Mouse (Mus musculus): ENCODE data around the gene Mcat. TPM values are rescaled to one million over a fixed set of nuclear protein-coding genes. Genes with fewer than 3 reads are reported as not detected.

The Mcat gene
- polyA plus RNA-seq, 1 experiment: 49.8 TPM

DNA sequence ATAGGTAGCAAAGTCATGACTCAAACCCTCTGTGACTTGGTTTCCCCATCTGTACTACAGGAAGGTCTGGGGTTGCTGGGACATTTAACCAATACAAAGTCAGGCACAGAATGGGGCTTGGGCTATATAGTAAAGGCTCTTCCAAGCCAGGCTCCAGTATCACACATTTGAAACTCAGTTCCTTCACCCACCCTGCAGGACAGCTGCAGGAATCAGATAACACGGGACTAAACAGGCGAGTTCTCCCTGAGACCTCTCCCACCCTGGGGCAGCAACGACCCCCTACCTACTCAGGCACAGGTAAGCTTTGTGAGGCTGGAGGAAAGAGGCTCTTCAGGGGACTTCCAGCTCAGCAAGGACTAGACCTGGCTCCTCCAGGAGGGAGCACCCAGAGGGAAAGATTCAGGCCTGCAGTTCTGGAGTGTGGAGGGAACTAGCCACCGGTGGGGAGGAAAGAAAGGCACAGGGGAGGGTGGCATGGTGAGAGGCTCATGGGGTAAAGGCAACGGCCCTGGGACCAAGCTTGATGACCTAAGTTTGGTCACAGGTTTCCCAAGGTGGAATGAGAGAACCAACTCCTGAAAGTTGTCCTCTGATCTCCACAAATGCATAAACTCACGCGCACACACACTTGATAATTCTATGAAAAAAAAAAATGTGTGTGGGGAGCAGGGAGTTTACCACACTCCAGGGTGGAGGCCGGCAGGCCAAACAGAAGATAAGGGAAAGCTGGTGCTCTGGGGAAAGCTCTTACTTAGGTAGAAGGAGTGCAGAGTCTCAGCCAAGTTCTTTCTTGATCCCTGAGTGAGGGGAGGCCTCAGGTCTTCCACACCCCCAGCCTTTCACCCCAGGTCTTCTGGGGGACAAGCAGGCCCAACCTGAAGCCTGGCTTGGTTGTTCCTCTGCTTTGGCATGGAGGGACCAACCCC is 28.9 kb upstream of the Mcat start:
- no peaks in the 10 kb centered on the region for H3K36me3 ChIP-seq (ENCODE audit: control insufficient read depth, insufficient read depth, low read length)
- H3K4me3 ChIP-seq (ENCODE audit: control insufficient read depth, low read depth, low read length): no peak overlapping the region
- H3K4me1 ChIP-seq (ENCODE audit: control insufficient read depth, insufficient read depth, low read length): peaks cover 9% of the 10 kb centered on the region
- H3K27me3 ChIP-seq (ENCODE audit: control insufficient read depth, insufficient read depth, low read length): no peaks in the 10 kb centered on the region
- no peak for TF ChIP-seq CTCF (IDR thresholded peaks at IDR 0.05; ENCODE audit: control insufficient read depth, insufficient read depth, insufficient replicate concordance, low read depth, low read length)
- no peak for TF ChIP-seq POLR2A (IDR thresholded peaks at IDR 0.05; ENCODE audit: control insufficient read depth, low read depth, low read length)
- H3K27ac ChIP-seq (ENCODE audit: control insufficient read depth, insufficient read depth, low read depth, low read length): no peak overlapping the region

DNA sequence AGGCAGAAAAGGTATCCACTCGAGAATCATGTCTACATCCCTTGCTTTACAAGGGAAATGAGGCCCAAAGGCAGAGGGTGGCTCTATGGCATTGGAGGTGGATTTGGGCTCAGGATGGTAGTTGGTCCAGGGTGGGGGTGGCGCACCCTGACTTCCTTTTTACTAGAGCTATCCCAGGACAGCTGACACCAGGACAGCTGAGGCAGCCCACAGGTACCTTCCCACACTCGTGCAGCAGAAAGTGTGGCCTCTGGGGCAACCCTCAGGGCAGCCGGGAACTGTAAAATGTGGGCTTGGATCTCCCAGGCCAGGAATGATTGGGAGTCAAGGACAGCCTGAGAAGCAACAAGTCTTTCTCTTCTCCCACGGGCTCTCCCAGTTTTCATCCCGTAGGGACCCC is 28.2 kb upstream of the Mcat start:
- TF ChIP-seq CTCF (IDR thresholded peaks at IDR 0.05; ENCODE audit: control insufficient read depth, insufficient read depth, insufficient replicate concordance, low read depth, low read length): no peak
- TF ChIP-seq POLR2A (IDR thresholded peaks at IDR 0.05; ENCODE audit: control insufficient read depth, low read depth, low read length): no peak
- Histone ChIP-seq H3K4me3 (ENCODE audit: control insufficient read depth, low read depth, low read length) (no peak overlapping the region), H3K27ac (ENCODE audit: control insufficient read depth, insufficient read depth, low read depth, low read length) (no peak overlapping the region), H3K4me1 (ENCODE audit: control insufficient read depth, insufficient read depth, low read length) (peaks cover 9% of the 10 kb centered on the region), H3K36me3 (ENCODE audit: control insufficient read depth, insufficient read depth, low read length) (no peaks in the 10 kb centered on the region), H3K27me3 (ENCODE audit: control insufficient read depth, insufficient read depth, low read length) (no peaks in the 10 kb centered on the region)

DNA sequence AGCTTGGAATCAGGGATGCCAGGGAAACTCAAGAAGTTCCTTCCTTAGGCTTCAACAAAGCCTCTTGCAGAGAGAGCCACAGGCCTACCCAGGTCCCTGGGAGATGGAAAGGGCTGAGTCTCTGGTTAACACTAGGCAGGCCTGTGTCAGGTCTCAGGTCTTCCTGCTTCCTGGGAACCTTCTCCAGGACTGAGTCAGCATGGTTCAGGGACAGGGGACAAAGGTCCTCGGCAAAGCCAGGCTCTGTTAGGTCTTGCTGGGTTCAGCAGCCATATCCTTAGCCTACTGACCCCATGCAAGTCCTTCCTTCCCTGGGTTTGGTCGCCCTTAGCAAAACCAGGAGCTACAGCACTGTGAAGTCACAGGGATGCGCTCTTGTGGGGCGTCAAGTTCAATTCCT is 27.3 kb upstream of the Mcat start:
- H3K4me3 ChIP-seq (ENCODE audit: control insufficient read depth, low read depth, low read length): no peak overlapping the region
- TF ChIP-seq POLR2A (IDR thresholded peaks at IDR 0.05; ENCODE audit: control insufficient read depth, low read depth, low read length): no peak
- TF ChIP-seq CTCF (IDR thresholded peaks at IDR 0.05; ENCODE audit: control insufficient read depth, insufficient read depth, insufficient replicate concordance, low read depth, low read length): no peak
- no peak overlapping the region for H3K27ac ChIP-seq (ENCODE audit: control insufficient read depth, insufficient read depth, low read depth, low read length)
- H3K27me3 ChIP-seq (ENCODE audit: control insufficient read depth, insufficient read depth, low read length): no peaks in the 10 kb centered on the region
- peaks cover 9% of the 10 kb centered on the region for H3K4me1 ChIP-seq (ENCODE audit: control insufficient read depth, insufficient read depth, low read length)
- no peaks in the 10 kb centered on the region for H3K36me3 ChIP-seq (ENCODE audit: control insufficient read depth, insufficient read depth, low read length)

DNA sequence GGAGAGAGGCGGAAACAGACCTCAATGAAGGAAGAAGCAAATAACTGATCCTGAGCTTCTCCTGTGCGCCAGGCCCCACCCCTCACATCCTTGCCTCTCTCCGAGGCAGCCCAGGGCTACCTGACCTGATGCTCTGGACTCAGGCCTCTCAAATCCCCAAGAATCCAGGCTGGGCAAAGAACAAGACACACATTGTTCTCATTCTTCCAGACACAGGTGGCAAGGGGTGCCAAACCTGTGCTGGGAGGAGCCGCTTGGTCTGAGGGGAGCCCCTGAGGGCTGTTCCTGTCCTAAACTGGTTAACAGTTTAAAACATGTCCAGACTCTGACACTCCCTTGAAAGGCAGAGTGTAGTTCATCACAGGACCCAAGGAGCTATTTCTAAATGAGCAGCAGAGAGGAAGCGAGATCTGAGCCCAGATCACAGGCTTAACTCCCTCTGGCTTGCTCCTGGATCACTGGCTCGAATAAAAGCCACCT is 21.2 kb upstream of the Mcat start:
- Histone ChIP-seq H3K4me3 (ENCODE audit: control insufficient read depth, low read depth, low read length) (no peak overlapping the region), H3K27me3 (ENCODE audit: control insufficient read depth, insufficient read depth, low read length) (no peaks in the 10 kb centered on the region), H3K27ac (ENCODE audit: control insufficient read depth, insufficient read depth, low read depth, low read length) (no peak overlapping the region), H3K36me3 (ENCODE audit: control insufficient read depth, insufficient read depth, low read length) (no peaks in the 10 kb centered on the region), H3K4me1 (ENCODE audit: control insufficient read depth, insufficient read depth, low read length) (no peaks in the 10 kb centered on the region)
- no peak for TF ChIP-seq CTCF (IDR thresholded peaks at IDR 0.05; ENCODE audit: control insufficient read depth, insufficient read depth, insufficient replicate concordance, low read depth, low read length)
- TF ChIP-seq POLR2A (IDR thresholded peaks at IDR 0.05; ENCODE audit: control insufficient read depth, low read depth, low read length): no peak

DNA sequence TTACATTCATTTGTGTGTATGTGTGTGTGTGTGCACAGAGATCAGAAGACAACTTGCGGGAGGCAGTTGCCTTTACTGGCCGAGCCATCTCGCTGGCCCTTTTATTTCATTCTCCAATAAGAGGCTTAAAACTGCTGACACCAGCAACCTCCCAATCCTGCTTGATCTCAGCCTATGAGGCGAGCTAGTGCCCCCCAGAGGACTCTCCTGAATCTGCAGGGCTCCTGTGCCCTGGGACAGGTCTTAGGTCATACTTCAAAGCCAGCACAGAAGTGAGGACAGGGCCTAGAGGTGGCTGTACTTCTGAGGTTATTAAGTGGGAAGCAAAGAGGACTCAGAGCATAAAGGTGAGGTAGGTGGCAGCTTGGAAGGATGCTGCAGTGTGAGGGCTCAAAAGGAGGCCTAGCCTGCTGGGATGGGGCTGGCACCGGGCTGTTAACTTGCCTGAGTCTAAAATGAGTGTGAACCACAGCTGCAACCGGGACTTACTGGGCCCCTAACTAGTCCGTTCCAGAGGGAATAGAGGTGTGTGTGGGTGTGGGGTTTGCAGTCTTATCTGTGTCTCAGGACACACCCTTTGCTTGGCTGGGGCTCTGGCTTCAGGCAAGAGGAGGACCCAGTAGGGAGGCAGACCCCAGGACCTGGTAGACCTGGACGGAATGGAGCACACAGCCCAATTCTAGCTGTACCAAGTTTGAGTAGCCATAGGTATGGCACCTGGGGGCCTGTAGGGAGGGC is 20.0 kb upstream of the Mcat start:
- no peaks in the 10 kb centered on the region for H3K36me3 ChIP-seq (ENCODE audit: control insufficient read depth, insufficient read depth, low read length)
- H3K4me1 ChIP-seq (ENCODE audit: control insufficient read depth, insufficient read depth, low read length): no peaks in the 10 kb centered on the region; the same call in 1 of the 2 replicates
- TF ChIP-seq CTCF (IDR thresholded peaks at IDR 0.05; ENCODE audit: control insufficient read depth, insufficient read depth, insufficient replicate concordance, low read depth, low read length) (peak; percentile 48; the same call in 1 of the 2 replicates), POLR2A (IDR thresholded peaks at IDR 0.05; ENCODE audit: control insufficient read depth, low read depth, low read length) (no peak)
- H3K4me3 ChIP-seq (ENCODE audit: control insufficient read depth, low read depth, low read length): no peak overlapping the region
- H3K27me3 ChIP-seq (ENCODE audit: control insufficient read depth, insufficient read depth, low read length): no peaks in the 10 kb centered on the region
- H3K27ac ChIP-seq (ENCODE audit: control insufficient read depth, insufficient read depth, low read depth, low read length): no peak overlapping the region

DNA sequence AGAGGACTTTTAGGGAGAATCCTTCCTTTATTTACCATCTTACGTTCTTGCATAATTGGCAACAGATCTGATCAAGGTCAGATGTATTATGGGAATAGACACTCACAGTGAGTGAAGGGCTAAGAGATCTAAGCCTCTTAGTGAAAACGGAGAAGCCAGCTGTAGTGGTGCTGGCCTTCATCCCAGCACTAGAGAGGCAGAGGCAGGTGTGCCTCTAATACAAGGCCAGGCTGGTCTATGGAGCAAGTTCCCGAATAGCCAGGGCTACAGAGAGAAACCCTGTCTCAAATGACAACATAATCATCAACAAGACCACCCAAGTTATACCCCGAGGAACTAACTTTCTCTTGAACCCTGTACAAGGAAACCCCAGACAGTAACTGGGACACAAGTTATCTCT is 19.3 kb upstream of the Mcat start:
- Histone ChIP-seq H3K4me3 (ENCODE audit: control insufficient read depth, low read depth, low read length) (no peak overlapping the region), H3K36me3 (ENCODE audit: control insufficient read depth, insufficient read depth, low read length) (no peaks in the 10 kb centered on the region), H3K4me1 (ENCODE audit: control insufficient read depth, insufficient read depth, low read length) (no peaks in the 10 kb centered on the region; the same call in 1 of the 2 replicates), H3K27ac (ENCODE audit: control insufficient read depth, insufficient read depth, low read depth, low read length) (no peak overlapping the region), H3K27me3 (ENCODE audit: control insufficient read depth, insufficient read depth, low read length) (no peaks in the 10 kb centered on the region)
- TF ChIP-seq POLR2A (IDR thresholded peaks at IDR 0.05; ENCODE audit: control insufficient read depth, low read depth, low read length) (no peak), CTCF (IDR thresholded peaks at IDR 0.05; ENCODE audit: control insufficient read depth, insufficient read depth, insufficient replicate concordance, low read depth, low read length) (no peak)

DNA sequence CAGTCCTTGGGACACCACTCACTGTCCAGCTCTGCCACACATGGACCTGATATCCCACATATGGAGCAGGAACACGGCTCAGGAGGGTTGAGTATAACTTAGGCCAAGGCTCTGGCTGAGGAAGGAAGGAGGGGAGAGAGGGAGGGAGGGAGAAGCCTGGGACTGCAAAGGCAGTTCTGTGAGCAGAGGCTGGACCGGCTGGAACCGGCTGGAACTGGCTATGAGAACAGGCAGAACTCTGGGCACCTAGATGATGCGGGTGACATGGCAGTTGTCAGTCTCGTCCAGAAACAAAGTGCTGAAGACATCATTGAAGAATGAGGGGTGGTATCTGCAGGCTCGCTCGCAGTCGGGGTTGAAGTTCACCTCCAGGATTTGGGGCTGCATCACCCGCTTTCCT is 13.1 kb upstream of the Mcat start:
- H3K27ac ChIP-seq (ENCODE audit: control insufficient read depth, insufficient read depth, low read depth, low read length): no peak overlapping the region
- H3K4me1 ChIP-seq (ENCODE audit: control insufficient read depth, insufficient read depth, low read length): no peaks in the 10 kb centered on the region; the same call in 1 of the 2 replicates
- no peak overlapping the region for H3K4me3 ChIP-seq (ENCODE audit: control insufficient read depth, low read depth, low read length)
- H3K36me3 ChIP-seq (ENCODE audit: control insufficient read depth, insufficient read depth, low read length): no peaks in the 10 kb centered on the region
- no peaks in the 10 kb centered on the region for H3K27me3 ChIP-seq (ENCODE audit: control insufficient read depth, insufficient read depth, low read length)
- TF ChIP-seq CTCF (IDR thresholded peaks at IDR 0.05; ENCODE audit: control insufficient read depth, insufficient read depth, insufficient replicate concordance, low read depth, low read length) (no peak), POLR2A (IDR thresholded peaks at IDR 0.05; ENCODE audit: control insufficient read depth, low read depth, low read length) (no peak)

Measured in testis, adult 2 months (tissue).